Mouse (Mus musculus) brain, adult 10 weeks (tissue): Measurements from ENCODE around the gene Atf7. TPM values are rescaled to one million over a fixed set of nuclear protein-coding genes. Genes with fewer than 3 reads are reported as not detected.

Source experiments
- polyA plus RNA-seq: library from polyadenylated mRNA; stranded (reverse); fragments of 350-450 nt; fragmentation: Illumina TruSeq; extraction: RNeasy Lipid Tissue Mini Kit (QIAGEN cat#74804); gene quantifications from one replicate; pipeline ENCODE4 v1.2.3, GENCODE M21; 2015; ENCODE audit warnings: low read depth, low replicate concordance

Atf7 gene
- 28.1 TPM for polyA plus RNA-seq

GRCm38 (mm10) chr15:102624970-102625686, at the start of gene Atf7, which contains the start of gene Gm28047:
TSS of gene Atf7 (minus strand) at chr15:102625464.
TSS of gene Gm28047 (minus strand) at chr15:102625067.

GRCm38 (mm10) chr15:102672215-102673071, 47.2 kb upstream of the Atf7 start, which contains the start of gene Atp5g2:
TSS of gene Atp5g2 (minus strand) at chr15:102672352.

GRCm38 (mm10) chr15:102524892-102525485, 100.3 kb downstream of the Atf7 start, which contains the start of gene Npff:
TSS of gene Npff (minus strand) at chr15:102524942.

GRCm38 (mm10) chr15:102517976-102518858, 107.0 kb downstream of the Atf7 start, which contains the start of gene Tarbp2:
TSS of gene Tarbp2 (plus strand) at chr15:102518192.

GRCm38 (mm10) chr15:102516728-102517404, 108.4 kb downstream of the Atf7 start, which contains the start of gene Map3k12:
TSS of gene Map3k12 (minus strand) at chr15:102517064.

GRCm38 (mm10) chr15:102503447-102503846, 121.8 kb downstream of the Atf7 start, which contains the start of gene Gm10337:
TSS of gene Gm10337 (plus strand) at chr15:102503722.

Other genes starting within 250 kb of the Atf7 start
- 10.4 TPM for gene Sp1, start 219.3 kb downstream of the Atf7 start, polyA plus RNA-seq
- gene Amhr2, start 180.1 kb downstream of the Atf7 start, polyA plus RNA-seq: 0.61 TPM
- gene Prr13, start 166.4 kb downstream of the Atf7 start, polyA plus RNA-seq: 73.3 TPM
- gene Pcbp2, start 154.9 kb downstream of the Atf7 start, polyA plus RNA-seq: 487 TPM
- gene Gm10337, start 121.7 kb downstream of the Atf7 start, polyA plus RNA-seq: not detected
- 72.6 TPM for gene Map3k12, start 108.4 kb downstream of the Atf7 start, polyA plus RNA-seq
- 27.2 TPM for gene Tarbp2, start 107.3 kb downstream of the Atf7 start, polyA plus RNA-seq
- 2.1 TPM for gene Npff, start 100.5 kb downstream of the Atf7 start, polyA plus RNA-seq
- not detected for gene Gm28047, start 397 bp downstream of the Atf7 start, polyA plus RNA-seq
- gene Atp5g2, start 46.9 kb upstream of the Atf7 start, polyA plus RNA-seq: 347 TPM
- 55.8 TPM for gene Calcoco1, start 96.7 kb upstream of the Atf7 start, polyA plus RNA-seq